In genomic region chr2:156721554-156722070, GRCm38 (mm10) we compare ENCODE assay signal across 7 mouse cellular contexts. TPM values are rescaled to one million over a fixed set of nuclear protein-coding genes. Genes with fewer than 3 reads are reported as not detected.
DNase-seq lines count a peak whose midpoint lies in the region; ATAC-seq and TF ChIP-seq lines count a peak whose summit lies in the region.

No protein-coding gene starts in this region.

- peak; percentile 14 for DNase-seq in thymus, adult 2 months
- no peak for DNase-seq in thymus, postnatal 4 days
- DNase-seq in forebrain, embryonic 14.5 days (ENCODE audit: low spot score): no peak
- DNase-seq in gastrocnemius, adult 8-10 months (ENCODE audit: low spot score in 2 of 2): no peak
- DNase-seq in urinary bladder, postnatal 10 days (ENCODE audit: low spot score): no peak
- no peak for DNase-seq in MN1 (ENCODE audit: low spot score)

- H3K27me3 ChIP-seq in thymus, adult 2 months (ENCODE audit: control insufficient read depth, insufficient read depth, low read length): no peaks in the 10 kb centered on the region
- H3K27me3 ChIP-seq in forebrain, embryonic 14.5 days (replicated peaks; ENCODE audit: control insufficient read depth, insufficient read depth, low read length): no peaks in the 10 kb centered on the region
- H3K27me3 ChIP-seq in liver, embryonic 15.5 days: peaks cover 19% of the 10 kb centered on the region

- WGBS in thymus, adult 2 months: under 1% methylated on average over 17 of the region's 17 CpGs
- WGBS in forebrain, embryonic 14.5 days: 2% methylated on average over 17 of the region's 17 CpGs
- under 1% methylated on average over 17 of the region's 17 CpGs for WGBS in liver, embryonic 15.5 days (ENCODE audit: insufficient replicate concordance)

- H3K27ac ChIP-seq in thymus, adult 2 months (ENCODE audit: control insufficient read depth, insufficient read depth, low read length): no peak overlapping the region
- peak overlapping the region; percentile 91 for H3K27ac ChIP-seq in forebrain, embryonic 14.5 days (ENCODE audit: low read depth, low read length)
- H3K27ac ChIP-seq in liver, embryonic 15.5 days (replicated peaks): peak overlapping the region; percentile 68

- ATAC-seq in forebrain, embryonic 14.5 days: no peak
- ATAC-seq in liver, embryonic 15.5 days (ENCODE audit: insufficient read depth): no peak

- peaks cover 32% of the 10 kb centered on the region for H3K4me1 ChIP-seq in thymus, adult 2 months (replicated peaks; ENCODE audit: control insufficient read depth, insufficient read depth, low read length)
- peaks cover 54% of the 10 kb centered on the region for H3K4me1 ChIP-seq in forebrain, embryonic 14.5 days (ENCODE audit: control insufficient read depth, insufficient read depth, low read length)
- peaks cover 68% of the 10 kb centered on the region for H3K4me1 ChIP-seq in liver, embryonic 15.5 days (replicated peaks)

- H3K9ac ChIP-seq in forebrain, embryonic 14.5 days (ENCODE audit: low read length): peak overlapping the region; percentile 99
- H3K9ac ChIP-seq in liver, embryonic 15.5 days: peak overlapping the region; percentile 82

- peak overlapping the region; percentile 79 for H3K4me3 ChIP-seq in thymus, adult 2 months (ENCODE audit: control insufficient read depth, insufficient read depth, low read length)
- peak overlapping the region; percentile 97 for H3K4me3 ChIP-seq in forebrain, embryonic 14.5 days (ENCODE audit: low read depth, low read length)
- H3K4me3 ChIP-seq in liver, embryonic 15.5 days (replicated peaks): peak overlapping the region; percentile 86

- H3K36me3 ChIP-seq in thymus, adult 2 months (ENCODE audit: control insufficient read depth, insufficient read depth, low read length): no peaks in the 10 kb centered on the region
- H3K36me3 ChIP-seq in forebrain, embryonic 14.5 days (ENCODE audit: control insufficient read depth, insufficient read depth, low read length): 0 out of 2 replicates have a peak, but pooled peaks cover 4% of the 10 kb centered on the region
- H3K36me3 ChIP-seq in liver, embryonic 15.5 days (replicated peaks): no peaks in the 10 kb centered on the region

- TF ChIP-seq POLR2A in thymus, adult 2 months (IDR thresholded peaks at IDR 0.05; ENCODE audit: control insufficient read depth, extremely low read depth, insufficient read depth, low read length, poor library complexity): no peak

- TF ChIP-seq CTCF in thymus, adult 2 months (IDR thresholded peaks at IDR 0.05; ENCODE audit: borderline replicate concordance, control insufficient read depth, extremely low read depth, insufficient read depth, low read length, poor library complexity): no peak

- no peaks in the 10 kb centered on the region for H3K9me3 ChIP-seq in forebrain, embryonic 14.5 days (replicated peaks; ENCODE audit: control insufficient read depth, low read length)
- H3K9me3 ChIP-seq in liver, embryonic 15.5 days (replicated peaks): no peaks in the 10 kb centered on the region

- H3K4me2 ChIP-seq in forebrain, embryonic 14.5 days (ENCODE audit: low read length): peak overlapping the region; percentile 81
- H3K4me2 ChIP-seq in liver, embryonic 15.5 days: peak overlapping the region; percentile 99

RNA-seq across cellular contexts. Expression of gene Myl9, which starts 53.6 kb away (rescaled TPM):
- polyA plus RNA-seq in thymus, adult 2 months (2012; rRNA removed): 32.3 and 32.4 TPM in 2 replicates
- 40.5 and 44.1 TPM in 2 replicates for polyA plus RNA-seq in forebrain, embryonic 14.5 days (2014; fragmentation: Nextera tagmentation; extraction: Ambion mirVana)
- 48.1 and 52.7 TPM in 2 replicates for polyA plus RNA-seq in liver, embryonic 15.5 days (2015; fragmentation: Nextera tagmentation; extraction: Ambion mirVana)
- 10 to 100 TPM; 28.1 to 44.3 (median 31.9) TPM for total RNA-seq in gastrocnemius, adult 8-10 months (2022)
